Mouse (Mus musculus) midbrain, postnatal 0 days (tissue): ENCODE measurements around the gene Iqschfp. TPM values are rescaled to one million over a fixed set of nuclear protein-coding genes. Genes with fewer than 3 reads are reported as not detected.

Experiments used
- ATAC-seq: fragments of 200-750 bp; cut with Nextera tagmentation; 2 replicates; pipeline ENCODE4 v1.8.0; 2017; ENCODE audit warnings: moderate number of reproducible peaks, mild to moderate bottlenecking, moderate TSS enrichment, moderate library complexity; ENCODE audit not compliant: low FRiP score
- DNase-seq: peaks from one replicate; pipeline ENCODE4 v3.0.0-alpha.2; 2015; ENCODE audit warnings: low spot score
- H3K27ac ChIP-seq: fragments of 300-500 bp; sonication (generic); 2 replicates; pipeline ENCODE4 v1.5.1; 2014; ENCODE audit warnings: low read depth, mild to moderate bottlenecking, low read length, mixed read lengths
- H3K27me3 ChIP-seq: fragments of 300-500 bp; sonication (generic); 2 replicates; pipeline ENCODE4 v1.6.1; 2014; ENCODE audit warnings: low read length, control low read depth, mixed read lengths; ENCODE audit not compliant: insufficient read depth
- H3K36me3 ChIP-seq: fragments of 300-500 bp; sonication (generic); 2 replicates; pipeline ENCODE4 v1.6.1; 2014; ENCODE audit warnings: low read length, control low read depth, mixed read lengths; ENCODE audit not compliant: insufficient read depth
- H3K4me1 ChIP-seq: fragments of 300-500 bp; sonication (generic); 2 replicates; pipeline ENCODE4 v1.6.1; 2014; ENCODE audit warnings: mild to moderate bottlenecking, control low read depth, antibody characterized with exemption, low read length, mixed read lengths; ENCODE audit not compliant: insufficient read depth
- H3K4me2 ChIP-seq: fragments of 300-500 bp; sonication (generic); 2 replicates; pipeline ENCODE4 v1.6.1; 2014; ENCODE audit warnings: low read depth, mild to moderate bottlenecking, low read length, mixed read lengths; ENCODE audit not compliant: poor library complexity, severe bottlenecking
- H3K4me3 ChIP-seq: fragments of 300-500 bp; sonication (generic); 2 replicates; pipeline ENCODE4 v1.5.1; 2014; ENCODE audit warnings: low read depth, mild to moderate bottlenecking, low read length, moderate library complexity
- H3K9ac ChIP-seq: fragments of 300-500 bp; sonication (generic); replicated peaks from 2 replicates; pipeline ENCODE4 v1.6.1; 2014; ENCODE audit warnings: mild to moderate bottlenecking, low read length, moderate library complexity, mixed read lengths; ENCODE audit not compliant: poor library complexity, severe bottlenecking
- H3K9me3 ChIP-seq: fragments of 300-500 bp; sonication (generic); 2 replicates; pipeline ENCODE4 v1.6.1; 2016; ENCODE audit warnings: low read length, control low read depth
- CTCF ChIP-seq: IDR thresholded peaks from 2 replicates; pipeline ENCODE4 v1.5.1; 2016; ENCODE audit warnings: antibody characterized with exemption, mild to moderate bottlenecking
- WGBS: fragments of 180-500 bp; shearing (Covaris S2); extraction: QIAGEN DNeasy Blood & Tissue Kit; methylation state at CpG from one replicate; pipeline ENCODE4 v1.1.7; 2014; 5-methylcytosine and 5-hydroxymethylcytosine counted together
- polyA plus RNA-seq: library from polyadenylated mRNA; unstranded; fragments of >200 nt; fragmentation: Nextera tagmentation; extraction: Ambion mirVana; gene quantifications from 2 replicates; pipeline ENCODE4 v1.2.1, GENCODE M21; 2015
- total RNA-seq: library from RNA; depleted of rRNA; stranded (reverse); fragments of >200 nt; gene quantifications from 2 replicates; pipeline ENCODE4 v1.2.3, GENCODE M21; 2014

The Iqschfp gene
- total and polyA plus RNA-seq, 2 experiments from 2014 or later, result 4.5 to 5.7 TPM

DNA sequence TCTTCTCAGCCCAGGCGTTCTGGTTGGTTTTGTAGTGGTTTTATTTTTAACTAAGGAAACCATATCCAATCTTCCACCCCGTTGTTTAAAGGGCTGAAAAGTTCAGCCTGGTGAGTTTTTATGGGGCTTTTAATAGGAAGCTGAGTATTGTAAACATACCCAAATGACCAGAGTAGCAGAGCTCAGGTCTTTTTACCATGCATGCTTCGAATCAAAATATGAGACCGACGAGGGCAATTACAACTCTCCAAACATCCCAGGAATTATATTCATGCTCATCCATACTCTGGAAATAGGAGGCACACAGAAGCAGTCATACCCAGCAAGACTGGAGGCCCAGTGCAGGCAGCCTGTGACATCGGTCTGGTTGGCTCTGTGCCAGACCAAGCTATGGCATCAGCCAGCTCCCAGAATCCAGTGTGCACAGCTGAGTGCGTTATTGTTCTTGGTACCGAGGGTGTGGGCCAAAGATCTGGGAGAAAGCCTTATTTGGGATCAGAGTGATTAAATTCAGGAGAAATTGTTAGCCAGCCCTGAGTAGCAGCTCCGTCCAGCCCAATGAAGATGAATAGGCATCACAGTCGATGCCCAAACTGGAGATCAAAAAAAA, 703.4 kb downstream of the Iqschfp start:
- no peak for DNase-seq
- no peak overlapping the region for H3K27ac ChIP-seq
- WGBS, result 71% methylated on average over 10 of the region's 10 CpGs

DNA sequence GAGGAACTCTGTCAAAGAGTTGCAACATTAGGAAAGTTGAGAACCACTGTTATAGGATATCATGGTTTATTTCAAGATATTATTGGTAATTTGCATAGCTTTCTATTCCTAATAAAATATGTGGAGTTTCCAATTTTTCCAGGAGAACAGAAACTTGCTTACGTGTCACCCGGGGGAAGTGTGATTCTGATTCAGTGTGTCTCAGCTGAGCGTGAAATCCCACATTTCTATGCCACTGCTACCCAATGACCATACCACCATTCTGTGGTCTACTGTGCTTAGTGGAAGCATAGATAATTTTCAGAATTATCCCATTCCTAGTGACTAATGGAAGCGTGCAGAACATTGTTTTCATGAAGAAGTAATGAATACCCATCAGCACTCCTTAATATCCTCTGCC, 704.9 kb downstream of the Iqschfp start:
- WGBS, result 89% methylated on average over 4 of the region's 4 CpGs
- no peak overlapping the region for H3K9ac ChIP-seq
- no peaks in the 10 kb centered on the region for H3K27me3 ChIP-seq
- DNase-seq (no peak), ATAC-seq (no peak)
- H3K4me2 ChIP-seq, result no peak overlapping the region
- no peak overlapping the region for H3K27ac ChIP-seq
- H3K36me3 ChIP-seq, result no peaks in the 10 kb centered on the region
- H3K4me1 ChIP-seq, result no peaks in the 10 kb centered on the region
- no peak overlapping the region for H3K4me3 ChIP-seq
- no peak for TF ChIP-seq CTCF
- H3K9me3 ChIP-seq, result no peaks in the 10 kb centered on the region

More for the DNA sequence above, 703.4 kb downstream of the Iqschfp start:
- H3K4me1 ChIP-seq, result no peaks in the 10 kb centered on the region
- H3K4me2 ChIP-seq, result no peak overlapping the region
- TF ChIP-seq CTCF, result no peak
- no peak overlapping the region for H3K4me3 ChIP-seq
- no peaks in the 10 kb centered on the region for H3K27me3 ChIP-seq
- H3K9me3 ChIP-seq, result no peaks in the 10 kb centered on the region
- no peak overlapping the region for H3K9ac ChIP-seq
- H3K36me3 ChIP-seq, result no peaks in the 10 kb centered on the region
- ATAC-seq, result no peak

DNA sequence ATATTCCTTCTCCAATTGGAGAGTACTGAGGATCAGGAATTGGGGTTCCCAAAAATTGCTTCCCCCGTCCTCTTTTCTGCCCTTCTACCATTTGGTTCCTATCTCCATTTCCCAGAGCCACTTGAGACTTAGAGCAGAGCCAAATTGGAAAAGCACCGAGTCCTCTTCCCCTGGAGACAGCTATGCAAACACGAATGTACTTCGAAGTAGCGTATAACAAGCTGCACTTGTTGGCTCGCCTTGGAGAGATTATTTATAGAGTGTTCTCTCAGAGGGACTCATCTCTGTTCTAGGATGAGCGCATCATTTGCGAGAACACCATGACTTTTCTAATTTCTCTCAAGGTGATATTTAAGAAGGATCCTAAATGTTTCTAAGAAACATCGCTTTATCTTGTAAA, 710.9 kb downstream of the Iqschfp start:
- H3K27ac ChIP-seq, result no peak overlapping the region
- ATAC-seq, result no peak
- H3K9me3 ChIP-seq, result no peaks in the 10 kb centered on the region
- H3K4me1 ChIP-seq, result peaks cover 2% of the 10 kb centered on the region; the same call in 1 of the 2 replicates
- H3K4me3 ChIP-seq, result no peak overlapping the region
- DNase-seq, result no peak
- TF ChIP-seq CTCF, result no peak
- no peak overlapping the region for H3K4me2 ChIP-seq
- H3K9ac ChIP-seq, result no peak overlapping the region
- 76% methylated on average over 9 of the region's 9 CpGs for WGBS
- H3K36me3 ChIP-seq, result peaks cover 3% of the 10 kb centered on the region; the same call in 1 of the 2 replicates
- no peaks in the 10 kb centered on the region for H3K27me3 ChIP-seq

DNA sequence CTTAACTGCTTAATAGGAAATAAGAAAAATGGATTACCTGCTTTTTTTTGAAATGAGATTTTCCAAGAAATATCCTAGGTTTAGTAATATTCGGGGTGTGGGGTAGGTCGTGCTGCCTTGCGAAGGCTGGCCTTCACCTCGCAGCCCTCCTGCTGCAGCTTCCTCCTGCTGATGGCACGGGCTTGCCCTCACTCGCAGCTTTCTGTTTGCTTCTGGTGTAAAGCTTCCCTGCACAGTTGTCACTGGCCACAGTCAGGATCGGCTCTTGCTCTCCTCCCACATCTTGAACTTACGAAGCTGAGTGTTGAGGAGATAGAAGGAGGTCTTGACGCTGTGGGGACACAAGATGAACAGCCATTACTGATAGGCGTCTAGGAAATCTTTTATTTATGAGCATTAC, 712.4 kb downstream of the Iqschfp start:
- 54% methylated on average over 10 of the region's 10 CpGs for WGBS
- peaks cover 3% of the 10 kb centered on the region; the same call in 1 of the 2 replicates for H3K36me3 ChIP-seq
- ATAC-seq (no peak), DNase-seq (no peak)
- no peak overlapping the region for H3K4me2 ChIP-seq
- H3K4me1 ChIP-seq, result peaks cover 2% of the 10 kb centered on the region; the same call in 1 of the 2 replicates
- no peak overlapping the region for H3K4me3 ChIP-seq
- H3K27ac ChIP-seq, result peak overlapping the region; percentile 18; the same call in 1 of the 2 replicates
- no peak for TF ChIP-seq CTCF
- H3K27me3 ChIP-seq, result no peaks in the 10 kb centered on the region
- no peak overlapping the region for H3K9ac ChIP-seq
- H3K9me3 ChIP-seq, result no peaks in the 10 kb centered on the region

DNA sequence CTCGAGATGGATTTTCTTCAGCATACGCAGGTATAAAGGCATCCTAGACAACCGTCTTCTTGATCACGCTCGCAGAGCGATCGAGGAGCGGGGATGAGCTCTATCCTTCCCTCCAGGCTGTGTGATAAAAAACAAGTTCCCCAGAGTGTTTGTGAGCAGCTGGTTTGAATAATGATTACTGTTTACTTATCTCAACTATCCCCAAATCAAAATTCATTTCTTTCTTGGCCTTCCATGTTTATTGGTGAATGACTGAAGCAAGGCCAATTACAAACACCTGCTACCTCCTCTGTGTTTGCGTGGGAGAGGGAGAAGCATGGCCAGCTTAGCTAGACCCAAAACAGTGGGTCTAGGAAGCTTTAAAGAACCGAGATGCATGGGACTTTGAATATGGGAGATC, 712.9 kb downstream of the Iqschfp start:
- TF ChIP-seq CTCF, result no peak
- Histone ChIP-seq H3K27ac (peak overlapping the region; percentile 18; the same call in 1 of the 2 replicates), H3K9me3 (no peaks in the 10 kb centered on the region), H3K36me3 (peaks cover 3% of the 10 kb centered on the region; the same call in 1 of the 2 replicates), H3K4me2 (no peak overlapping the region), H3K9ac (no peak overlapping the region), H3K27me3 (no peaks in the 10 kb centered on the region), H3K4me1 (peaks cover 2% of the 10 kb centered on the region; the same call in 1 of the 2 replicates), H3K4me3 (no peak overlapping the region)
- ATAC-seq (no peak), DNase-seq (no peak)
- 39% methylated on average over 10 of the region's 10 CpGs for WGBS

DNA sequence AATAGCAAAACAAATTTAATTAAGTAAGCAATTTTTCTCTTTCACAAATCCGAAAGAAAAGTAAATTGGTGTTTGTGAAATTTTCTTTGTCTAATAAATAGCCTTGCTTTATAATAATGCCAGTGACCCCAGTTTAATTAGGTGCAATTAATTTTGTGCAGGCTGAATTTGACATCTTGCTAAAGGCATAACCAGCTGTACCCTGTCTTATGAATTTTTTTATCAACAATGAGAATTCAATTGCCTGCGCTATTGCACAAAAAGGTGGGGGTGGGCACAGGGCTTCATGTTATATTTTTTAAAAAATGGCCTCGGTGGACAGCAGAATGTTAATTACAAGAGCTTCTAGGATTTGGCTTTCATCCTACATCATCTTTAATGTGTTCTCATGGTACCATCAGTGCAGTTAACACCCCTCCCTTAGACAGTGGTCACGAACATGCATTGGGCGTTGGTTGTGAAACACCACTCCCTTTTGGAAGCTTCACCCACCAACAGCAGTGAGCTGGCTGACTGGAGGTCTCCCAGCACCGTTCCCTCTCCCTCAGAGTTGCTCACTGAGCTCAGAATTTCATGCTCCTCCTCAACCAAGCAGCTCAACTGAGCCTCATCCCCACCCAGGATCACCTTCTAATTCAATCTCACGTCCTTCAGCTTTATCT, 714.0 kb downstream of the Iqschfp start:
- Histone ChIP-seq H3K36me3 (peaks cover 3% of the 10 kb centered on the region; the same call in 1 of the 2 replicates), H3K27ac (no peak overlapping the region), H3K27me3 (no peaks in the 10 kb centered on the region), H3K9ac (no peak overlapping the region), H3K4me2 (no peak overlapping the region), H3K4me3 (no peak overlapping the region), H3K9me3 (no peaks in the 10 kb centered on the region), H3K4me1 (peaks cover 2% of the 10 kb centered on the region; the same call in 1 of the 2 replicates)
- no peak for ATAC-seq
- no peak for DNase-seq
- TF ChIP-seq CTCF, result no peak
- 71% methylated on average over 7 of the region's 7 CpGs for WGBS
